Mouse (Mus musculus) gastrocnemius, postnatal 14 days (tissue): ENCODE measurements around the gene Coro2b. TPM values are rescaled to one million over a fixed set of nuclear protein-coding genes. Genes with fewer than 3 reads are reported as not detected.
"Not testable (repeated sequence)": the region's sequence is repeated elsewhere in the genome, so short reads cannot be mapped to it uniquely, and the experiment has no call there.

Experiments used
- DNase-seq: peaks from one replicate; pipeline ENCODE4 v3.0.0; 2021; ENCODE audit warnings: mixed read lengths
- intact Hi-C: fragments of 180-260 bp; cut with DNase I; formaldehyde crosslinking; loops from one replicate; pipeline ENCODE4 v1.15.1; 2025; ENCODE audit warnings: low total_unique reads
- total RNA-seq, 2 experiments: library from RNA; stranded (reverse); gene quantifications; 2 replicates each; pipeline ENCODE4 v1.2.3; 2021

Coro2b gene
- total RNA-seq, 2 experiments from 2014 or later, result 8.2 to 11.4 TPM

DNA sequence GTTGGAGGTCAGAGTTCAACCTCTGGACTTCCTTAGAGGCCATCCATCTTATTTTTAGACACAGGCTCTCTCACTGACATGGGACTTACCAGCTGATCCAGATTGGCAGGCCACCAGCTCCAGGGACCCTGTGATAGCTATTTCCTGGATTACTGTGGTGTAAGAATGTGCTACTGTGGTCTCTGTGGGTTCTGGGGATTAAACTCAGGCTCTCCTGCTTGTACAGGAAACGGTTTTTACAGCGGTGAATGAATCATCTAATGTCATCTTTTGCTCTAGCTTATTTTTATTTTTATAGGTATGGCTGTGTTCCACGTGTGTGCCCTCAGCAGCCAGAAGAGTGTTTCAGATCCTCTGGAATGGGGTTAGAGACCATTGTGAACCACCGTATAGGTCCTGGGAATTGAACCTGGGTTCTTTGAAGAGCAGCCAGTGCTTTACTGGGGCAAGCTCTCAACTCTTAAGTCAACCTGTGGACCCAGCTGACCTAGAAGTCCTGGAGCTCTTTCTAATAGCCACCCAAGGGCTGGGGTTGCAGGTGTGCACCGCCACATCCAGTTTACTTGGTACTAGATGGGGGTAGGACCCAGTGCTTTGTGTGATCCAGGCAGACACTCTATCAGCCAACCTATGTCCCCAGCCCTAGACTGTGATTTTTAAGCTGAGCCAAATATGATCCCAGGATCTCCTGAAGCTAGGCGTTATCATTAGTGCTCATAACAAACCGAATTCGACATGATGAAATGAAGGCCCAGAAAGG lies 81.5 kb downstream of the Coro2b start:
- intact Hi-C loops, result no loop called here
- DNase-seq, result no peak

DNA sequence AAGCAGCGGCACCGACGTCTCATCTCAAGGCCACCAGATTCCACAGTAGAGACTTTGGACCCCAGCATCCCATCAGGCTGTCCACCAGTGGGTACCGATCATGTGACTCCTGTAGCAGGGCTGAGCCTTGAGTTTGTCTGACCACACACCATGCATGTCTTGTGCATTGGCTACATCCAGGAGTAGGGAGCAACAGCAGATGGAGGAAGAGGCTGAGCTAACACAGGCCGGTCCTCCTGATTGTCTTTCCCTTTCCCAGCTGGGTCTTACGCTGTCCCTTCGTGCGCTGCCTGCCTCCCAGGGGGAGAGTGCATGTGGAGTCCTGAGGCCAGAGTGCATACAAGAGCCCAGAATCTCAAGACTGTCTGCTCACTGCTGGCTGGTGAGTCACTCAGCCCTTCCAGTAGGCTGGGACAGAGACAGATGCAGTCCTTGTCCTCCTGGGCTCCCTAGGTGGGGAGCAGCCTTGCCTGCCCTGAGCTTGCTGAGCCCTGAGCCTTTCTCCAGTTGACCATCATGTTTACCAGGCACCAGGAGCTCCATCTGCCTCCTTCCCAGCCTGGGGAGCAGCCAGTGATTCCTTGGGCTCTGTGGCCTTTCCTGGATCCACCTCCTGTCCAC lies 84.4 kb downstream of the Coro2b start:
- intact Hi-C loops, result no loop called here
- no peak for DNase-seq

DNA sequence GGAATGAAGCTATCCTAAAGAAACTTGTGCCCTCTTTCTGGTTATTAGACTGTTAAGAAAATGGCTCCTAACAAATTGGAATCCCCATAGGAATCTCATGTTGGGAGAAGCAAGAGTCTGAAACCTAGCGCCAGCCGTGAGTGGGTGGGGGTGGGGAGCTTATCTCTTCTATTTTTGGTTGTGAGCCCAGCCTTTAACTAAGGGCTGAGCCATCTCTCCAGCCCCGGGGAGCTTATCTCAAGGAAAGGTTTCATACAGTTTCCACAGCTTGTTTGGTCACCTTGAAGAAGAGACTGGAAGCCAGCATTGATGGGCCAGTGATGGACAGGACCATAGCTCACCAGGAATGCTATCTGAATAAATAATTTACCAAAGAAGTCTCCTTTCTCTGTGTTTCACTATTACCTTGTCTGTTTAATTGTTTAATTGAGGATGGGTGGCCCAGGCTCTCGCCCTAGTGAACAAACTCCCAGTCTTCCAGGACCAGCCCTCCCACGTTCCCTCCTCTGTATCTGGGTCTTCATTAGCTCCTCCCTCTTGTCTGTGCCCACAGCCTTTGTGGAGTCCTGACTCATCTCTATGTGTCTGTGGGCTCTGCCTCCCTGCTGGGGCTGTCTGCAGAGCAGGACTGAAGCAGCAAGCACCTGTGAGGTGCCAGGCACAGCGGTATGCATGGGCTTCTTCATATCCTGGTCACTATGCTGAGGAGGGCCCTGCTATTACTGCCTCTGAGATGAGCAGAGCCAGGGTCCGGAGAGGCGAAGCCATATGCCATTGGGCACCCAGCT lies 85.1 kb downstream of the Coro2b start:
- DNase-seq, result no peak
- intact Hi-C loops, result no loop called here

DNA sequence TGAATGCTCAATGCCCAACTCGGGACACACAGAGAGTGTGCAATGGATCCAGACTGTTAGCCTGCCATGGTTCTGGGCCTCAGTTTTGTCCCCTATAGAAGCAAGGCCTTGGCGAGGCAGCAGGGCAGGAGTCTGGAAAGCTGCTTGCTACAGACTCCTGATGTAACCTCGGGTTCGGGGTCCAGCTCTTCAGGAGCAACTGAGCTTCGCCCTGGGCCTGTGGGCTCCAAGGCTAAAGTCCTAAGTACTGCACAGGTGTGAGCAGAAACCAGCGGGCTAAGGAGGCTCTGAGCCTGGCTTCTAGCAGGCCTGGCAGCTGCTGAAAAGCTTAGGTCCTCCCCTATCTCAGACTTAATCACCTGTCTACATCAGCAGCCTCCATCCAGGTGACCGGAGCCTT lies 86.0 kb downstream of the Coro2b start:
- DNase-seq, result no peak
- intact Hi-C loops, result no loop called here

DNA sequence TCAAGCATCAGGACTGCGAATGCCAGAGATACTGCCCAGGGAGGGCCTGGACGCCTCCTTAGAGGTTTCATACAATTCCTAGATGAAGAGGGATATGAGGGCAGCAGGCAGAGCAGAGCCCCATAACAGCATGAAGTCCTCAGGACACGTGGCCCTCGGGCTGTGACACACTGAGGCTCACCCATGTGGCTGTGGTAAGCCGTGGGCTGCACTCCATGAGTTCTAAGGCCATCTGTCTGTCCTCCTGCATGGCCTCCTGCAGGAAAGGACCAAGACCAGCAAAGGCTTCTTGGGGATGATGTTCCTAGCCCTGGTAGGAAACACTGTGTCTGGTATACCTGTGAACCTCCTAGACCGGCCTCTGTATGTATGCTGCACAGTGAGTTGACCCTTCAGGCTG lies 86.5 kb downstream of the Coro2b start:
- intact Hi-C loops, result no loop called here
- DNase-seq, result no peak

DNA sequence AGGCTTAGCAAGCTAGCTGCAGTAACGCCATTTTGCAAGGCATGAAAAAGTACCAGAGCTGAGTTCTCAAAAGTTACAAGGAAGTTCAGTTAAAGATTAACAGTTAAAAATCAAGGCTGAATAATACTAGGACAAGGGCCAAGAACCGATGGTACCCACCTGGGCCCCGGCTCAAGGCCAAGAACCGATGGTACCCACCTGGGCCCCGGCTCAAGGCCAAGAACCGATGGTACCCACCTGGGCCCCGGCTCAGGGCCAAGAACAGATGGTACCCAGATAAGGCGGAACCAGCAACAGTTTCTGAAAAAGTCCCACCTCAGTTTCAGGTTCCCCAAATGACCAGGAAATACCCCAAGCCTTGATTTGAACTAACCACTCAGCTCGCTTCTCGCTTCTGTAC lies 89.5 kb downstream of the Coro2b start:
- DNase-seq, intact Hi-C loops: not testable (repeated sequence)

DNA sequence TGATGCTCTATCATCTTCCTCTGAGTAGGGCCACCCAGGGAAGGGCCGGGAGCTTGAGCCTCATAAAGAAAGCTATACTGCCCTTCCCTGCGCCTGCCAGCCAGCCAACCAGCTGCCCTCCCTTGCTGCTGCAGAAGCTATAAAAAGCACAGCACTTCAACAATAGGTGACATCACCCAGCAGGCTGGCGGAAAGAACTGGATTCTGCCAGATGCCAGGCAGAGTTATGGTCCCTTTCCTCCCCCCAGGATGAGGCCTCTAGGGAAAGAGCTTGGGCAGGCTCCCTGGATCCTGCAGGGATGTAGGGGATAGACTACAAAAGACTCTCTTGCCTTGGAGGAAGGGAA lies 98.1 kb downstream of the Coro2b start:
- DNase-seq, result no peak
- intact Hi-C loops, result no loop called here

DNA sequence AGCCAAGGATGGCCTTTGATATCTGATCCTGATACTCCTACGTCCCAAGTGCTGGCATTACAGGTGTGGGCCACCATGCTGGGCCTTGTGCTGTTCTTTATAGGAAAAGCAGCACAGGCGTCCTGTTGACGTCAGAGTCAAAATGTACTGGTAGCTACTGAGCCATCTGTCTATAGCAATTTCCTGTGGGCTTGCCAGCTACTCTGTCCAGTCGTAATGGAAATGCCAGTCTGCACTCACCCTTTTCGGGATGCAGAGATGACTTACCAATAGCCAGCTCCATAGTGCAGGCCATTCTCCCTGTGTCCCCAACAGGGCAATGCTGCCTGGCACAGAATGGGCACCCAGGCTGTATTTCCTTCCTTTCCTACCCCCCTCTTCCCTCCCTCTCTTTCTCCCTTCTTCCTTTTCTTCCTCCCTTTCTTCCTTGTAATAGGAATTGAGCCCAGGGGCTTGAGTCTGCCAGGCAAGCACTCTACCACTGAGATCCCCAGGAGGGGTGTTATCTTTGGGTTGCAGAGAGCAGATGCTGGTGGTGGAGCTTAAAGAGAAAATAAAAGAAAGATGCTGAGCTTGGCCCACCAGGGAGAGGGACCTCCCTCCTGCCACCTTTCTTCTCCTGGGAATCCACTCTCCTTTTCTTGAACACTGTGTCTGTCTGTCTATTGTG lies 98.6 kb downstream of the Coro2b start:
- DNase-seq, result no peak
- intact Hi-C loops, result no loop called here

DNA sequence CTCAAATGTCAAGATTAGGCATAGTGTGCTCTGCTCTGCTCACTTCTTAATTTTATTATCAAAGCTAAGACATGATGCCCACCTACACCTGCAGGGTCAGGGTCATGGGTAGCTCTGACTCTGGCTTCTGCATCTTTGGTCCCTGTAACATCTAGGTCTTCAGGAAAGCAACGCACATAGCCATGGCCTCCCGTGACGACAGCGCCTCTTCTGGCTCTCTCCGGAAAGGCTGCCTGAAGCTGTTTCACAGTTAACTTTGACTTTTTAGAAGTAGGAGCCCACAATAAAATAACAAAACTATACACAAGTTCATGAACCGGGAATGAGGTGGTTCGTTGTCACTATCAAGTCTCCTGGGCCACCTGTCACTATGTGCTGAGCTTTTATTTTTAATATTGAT lies 99.4 kb downstream of the Coro2b start:
- no peak for DNase-seq
- intact Hi-C loops, result no loop called here

DNA sequence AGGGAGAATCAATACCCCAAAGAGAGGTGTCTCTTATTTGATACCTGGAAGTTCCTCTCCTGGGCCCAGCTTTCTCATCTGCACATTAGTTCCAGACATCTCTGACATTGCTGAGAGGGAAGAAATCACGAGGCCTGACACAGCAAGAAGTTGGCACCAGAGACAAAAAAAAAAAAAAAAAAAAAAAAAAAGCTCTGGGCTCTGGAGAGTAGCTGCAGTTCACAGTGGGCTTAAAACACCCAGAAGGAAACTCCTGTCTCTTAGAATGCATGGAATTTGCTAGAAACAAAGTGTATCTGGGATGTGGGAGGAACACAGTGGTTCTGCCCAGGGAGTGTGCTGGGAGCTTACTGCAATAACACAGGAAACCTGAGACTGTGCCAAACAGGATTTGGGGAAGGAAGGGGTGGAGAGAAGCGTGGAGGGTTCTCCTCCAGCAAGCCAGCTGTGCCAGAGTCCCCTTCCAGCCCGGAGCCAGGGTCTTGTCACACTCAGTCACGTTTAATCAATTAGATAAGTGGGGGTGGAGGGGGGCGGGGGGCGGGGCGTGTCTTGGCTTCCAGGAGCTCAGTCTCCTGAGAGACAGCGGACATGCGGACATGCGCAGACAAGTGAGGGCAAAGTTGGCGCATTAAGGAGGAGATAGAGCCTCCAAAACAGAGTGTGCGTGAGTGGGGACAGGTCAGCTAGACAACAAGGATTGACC lies 101.1 kb downstream of the Coro2b start:
- intact Hi-C loops, result no loop called here
- DNase-seq, result peak; percentile 71

DNA sequence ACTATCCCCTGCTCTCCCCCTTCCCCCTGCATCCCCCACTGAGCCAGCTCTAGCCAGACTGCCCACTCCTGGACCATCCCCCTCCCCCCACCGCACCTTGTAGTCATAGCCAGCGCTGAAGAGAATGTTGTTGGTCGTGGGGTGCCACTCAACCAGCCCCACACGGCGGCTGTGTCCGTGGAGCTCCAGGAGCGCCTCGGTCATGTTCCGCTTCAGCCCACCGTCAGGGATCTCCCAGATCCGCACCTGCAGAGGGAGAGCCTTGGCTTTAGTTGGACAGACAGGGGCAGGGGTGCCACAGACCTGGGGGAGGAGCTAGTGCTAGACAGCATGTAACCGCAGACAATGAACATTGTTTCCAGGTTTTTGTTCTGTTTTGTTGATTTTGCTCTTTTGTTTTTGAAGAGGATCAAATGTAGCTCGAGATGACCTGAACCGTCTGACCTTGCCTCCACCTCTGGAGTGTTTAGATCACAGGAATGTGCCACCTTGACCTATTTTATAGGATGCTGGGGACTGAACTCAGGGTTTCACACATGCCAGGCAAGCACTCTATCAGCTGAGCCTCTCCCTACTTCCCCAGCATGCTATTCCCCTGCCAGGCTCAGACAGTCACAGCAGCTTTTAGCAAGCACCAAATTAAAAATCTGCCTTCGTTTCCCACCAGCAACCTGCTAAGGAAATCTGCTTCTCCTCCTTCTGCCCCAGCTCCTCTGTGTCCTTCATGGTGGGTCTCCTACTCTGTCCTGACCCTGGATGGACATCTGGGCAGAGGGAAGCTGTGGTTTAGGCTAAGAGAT lies 104.4 kb downstream of the Coro2b start:
- intact Hi-C loops, result no loop called here
- DNase-seq, result peak; percentile 5

DNA sequence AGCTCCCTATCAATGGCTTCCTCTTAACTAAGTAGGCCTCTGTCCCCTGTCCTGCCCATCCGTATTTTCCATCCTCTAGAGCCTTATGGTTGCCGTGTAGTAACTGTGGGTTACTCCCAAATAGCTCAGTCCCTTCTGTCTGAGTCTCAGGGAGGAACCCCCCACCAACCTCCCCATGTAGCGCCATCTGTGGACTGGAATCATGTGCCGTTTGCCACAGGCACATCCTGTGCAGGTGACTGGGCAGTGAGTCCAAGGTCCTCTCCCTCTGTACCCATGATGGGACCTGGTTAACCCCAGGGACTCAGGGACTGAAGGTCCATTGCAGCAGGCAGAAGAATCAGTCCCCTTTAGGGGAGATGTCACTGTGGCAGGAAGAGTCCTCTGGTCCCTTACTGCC lies 106.1 kb downstream of the Coro2b start:
- DNase-seq, result peak; percentile 2
- intact Hi-C loops, result no loop called here

DNA sequence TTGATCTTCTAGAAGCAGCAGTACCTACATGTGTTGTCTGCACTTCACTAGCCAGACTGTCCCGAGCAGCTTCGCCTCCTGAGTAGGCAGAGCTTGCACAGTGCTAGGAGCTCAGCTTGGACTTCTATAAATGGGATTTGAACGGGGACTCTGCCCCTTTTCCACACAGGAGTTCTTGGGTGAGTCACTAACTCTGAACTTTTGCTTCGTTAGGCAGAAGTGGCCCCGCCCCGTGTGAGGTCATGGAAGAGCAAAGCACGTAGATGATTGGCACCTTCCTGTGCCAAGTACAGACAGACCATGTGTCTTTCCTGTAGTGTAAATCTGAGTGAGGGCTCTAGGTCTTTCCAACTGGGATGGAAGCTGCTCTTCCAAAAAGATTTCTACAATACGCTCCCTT lies 109.8 kb downstream of the Coro2b start:
- peak; percentile 16 for DNase-seq
- intact Hi-C loops, result no loop called here

DNA sequence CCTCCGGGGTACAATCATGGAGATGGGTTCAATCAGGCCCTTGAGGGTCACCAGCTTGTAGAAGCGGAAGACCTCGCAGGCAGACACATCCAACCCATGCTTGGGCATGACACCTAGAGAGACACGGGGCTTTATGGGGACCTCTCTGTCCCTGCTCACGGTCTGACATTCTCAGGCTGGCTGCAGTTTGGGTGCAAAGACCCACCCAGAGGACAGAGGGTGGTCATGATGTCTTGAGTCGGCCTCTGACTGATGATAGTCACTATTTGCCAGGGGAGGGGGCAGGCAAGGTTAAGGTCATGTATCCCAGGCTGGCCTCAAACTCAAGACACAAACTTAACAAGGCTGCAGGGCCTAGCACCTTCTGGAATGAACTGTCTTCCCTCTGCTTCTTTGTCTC lies 110.3 kb downstream of the Coro2b start:
- peak; percentile 1 for DNase-seq
- intact Hi-C loops, result no loop called here

DNA sequence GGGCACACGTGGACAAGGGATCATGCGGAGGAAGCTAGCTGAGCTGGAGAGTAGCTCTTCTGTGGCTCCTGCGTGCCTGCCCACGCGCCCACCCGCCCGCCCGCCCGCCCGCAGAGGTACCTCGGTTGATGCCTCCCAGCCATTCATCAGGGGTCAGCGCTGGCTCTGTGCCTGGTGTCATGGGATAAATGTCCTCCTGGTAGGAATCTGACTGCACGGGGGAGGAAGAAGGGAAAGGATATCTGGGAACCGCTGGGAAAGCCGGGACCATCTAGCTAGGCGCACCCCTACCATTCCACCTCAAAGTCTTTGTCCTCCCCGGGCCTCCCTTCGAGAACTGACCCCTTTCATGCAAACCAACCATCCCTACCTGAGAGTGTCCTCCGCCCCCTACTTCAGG lies 110.8 kb downstream of the Coro2b start:
- peak; percentile 4 for DNase-seq
- intact Hi-C loops, result no loop called here

DNA sequence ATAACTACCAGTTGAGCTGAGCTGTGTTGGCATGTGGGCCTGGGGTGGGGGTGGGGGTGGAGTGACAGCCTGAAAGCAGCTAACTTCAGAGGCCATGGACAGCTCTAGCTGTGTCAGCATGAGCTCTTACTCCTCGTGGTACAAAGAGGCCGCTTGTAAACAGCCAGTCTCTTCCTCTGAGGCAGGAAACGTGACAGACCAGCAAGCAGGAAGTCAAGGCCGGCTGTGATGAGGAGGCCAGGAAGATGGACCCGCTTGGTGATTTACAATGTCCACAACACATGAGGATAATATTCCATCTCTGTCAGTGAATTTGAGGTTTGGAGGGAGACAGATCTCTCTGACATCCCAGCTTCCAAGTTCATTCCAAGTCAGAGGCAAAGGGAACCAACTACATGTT lies 111.6 kb downstream of the Coro2b start:
- peak; percentile 2 for DNase-seq
- intact Hi-C loops, result no loop called here

DNA sequence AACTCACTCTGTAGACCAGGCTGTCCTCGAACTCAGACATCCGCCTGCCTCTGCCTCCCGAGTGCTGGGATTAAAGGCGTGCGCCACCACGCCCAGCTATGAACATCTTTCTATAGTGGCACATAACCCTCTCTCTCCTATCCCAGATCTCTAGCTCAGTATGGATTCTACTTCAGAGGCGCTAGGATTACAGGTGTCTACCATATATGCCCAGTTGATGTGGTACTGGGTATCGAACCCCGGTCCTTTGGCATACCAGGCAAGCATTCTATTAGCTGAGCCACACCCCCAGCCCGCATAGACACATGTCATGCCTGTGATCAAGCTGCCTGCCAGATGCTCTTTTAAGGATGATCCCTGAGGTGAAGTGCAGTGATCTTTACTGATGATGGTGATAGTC lies 113.0 kb downstream of the Coro2b start:
- intact Hi-C loops, result no loop called here
- DNase-seq, result peak; percentile 3

DNA sequence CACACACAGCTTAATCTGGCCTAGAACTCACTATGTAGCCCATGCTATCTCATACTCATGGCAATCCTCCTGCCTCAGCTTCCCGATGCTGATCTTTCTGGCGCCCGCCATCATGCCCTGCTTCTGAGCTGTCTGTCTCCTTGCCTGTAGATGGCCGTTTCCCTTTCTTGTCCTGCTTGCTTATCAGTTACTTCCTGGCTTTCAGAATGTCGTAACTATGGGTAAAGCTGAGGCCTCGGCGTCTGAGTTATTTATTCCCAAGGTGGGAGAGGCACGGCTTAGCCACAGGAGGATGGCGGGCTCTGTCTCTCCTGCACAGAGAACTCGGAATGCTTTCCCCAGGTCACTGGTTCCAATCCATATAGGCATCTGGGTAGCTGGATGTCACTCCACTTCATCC lies 113.9 kb downstream of the Coro2b start:
- intact Hi-C loops, result no loop called here
- peak; percentile 0 for DNase-seq

DNA sequence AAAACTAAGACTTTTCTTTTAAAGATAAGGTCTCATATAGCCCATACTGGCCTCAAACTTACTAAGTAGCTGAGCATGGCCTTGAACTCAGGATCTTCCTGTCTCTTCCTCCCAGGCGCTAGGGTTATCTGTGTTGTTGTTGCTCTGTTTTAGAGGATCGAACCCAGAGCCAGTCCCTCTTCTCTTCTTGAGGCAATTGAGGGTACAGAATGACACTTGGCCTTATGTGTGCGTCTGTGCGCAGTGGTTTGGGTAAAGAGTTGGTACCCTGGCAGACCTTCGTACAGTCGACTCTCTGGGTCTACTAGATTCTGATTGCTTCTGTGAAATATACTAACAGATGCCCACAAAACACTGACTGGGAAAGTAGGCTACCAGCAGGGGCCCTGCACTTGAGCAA lies 114.9 kb downstream of the Coro2b start:
- no peak for DNase-seq
- intact Hi-C loops, result no loop called here
